Mouse (Mus musculus) cerebellum, postnatal 10 days (tissue): ENCODE measurements around the gene Pop4.

Experiments used
- DNase-seq, 2 experiments: peaks; one replicate each; pipeline ENCODE4 v3.0.0; 2021; ENCODE audit warnings: mixed read lengths in 2 of 2

Gene Pop4

GRCm38 (mm10) chr7:38218631-38219367 lies 52.4 kb downstream of the Pop4 start:
- peak; percentile 73 to 82 for DNase-seq

- DNase-seq, result peak; percentile 79 to 86
Measured at GRCm38 (mm10) chr7:38217417-38218171, 53.6 kb downstream of the Pop4 start.

GRCm38 (mm10) chr7:38215697-38216096 lies 55.5 kb downstream of the Pop4 start:
- no peak for DNase-seq

- DNase-seq, result no peak
Measured at GRCm38 (mm10) chr7:38215281-38215680, 55.9 kb downstream of the Pop4 start.

- DNase-seq, result no peak
Measured at GRCm38 (mm10) chr7:38214473-38215214, 56.6 kb downstream of the Pop4 start.

GRCm38 (mm10) chr7:38212651-38213062 lies 58.6 kb downstream of the Pop4 start:
- peak; percentile 61 to 63 for DNase-seq
